Mouse (Mus musculus) spleen, adult 2 months (tissue): ENCODE measurements around the gene Tmem200b.

Experiments used
- CTCF ChIP-seq: fragments of 200-500 bp; IDR thresholded peaks from 2 replicates; pipeline ENCODE4 v1.5.1; 2011; ENCODE audit warnings: mild to moderate bottlenecking, inconsistent platforms; ENCODE audit not compliant: insufficient read depth, insufficient read length, insufficient replicate concordance; ENCODE audit errors: extremely low read depth
- POLR2A ChIP-seq: fragments of 200-500 bp; IDR thresholded peaks from 2 replicates; pipeline ENCODE4 v1.6.1; 2011; ENCODE audit warnings: low read depth, low read length, inconsistent platforms

DNA sequence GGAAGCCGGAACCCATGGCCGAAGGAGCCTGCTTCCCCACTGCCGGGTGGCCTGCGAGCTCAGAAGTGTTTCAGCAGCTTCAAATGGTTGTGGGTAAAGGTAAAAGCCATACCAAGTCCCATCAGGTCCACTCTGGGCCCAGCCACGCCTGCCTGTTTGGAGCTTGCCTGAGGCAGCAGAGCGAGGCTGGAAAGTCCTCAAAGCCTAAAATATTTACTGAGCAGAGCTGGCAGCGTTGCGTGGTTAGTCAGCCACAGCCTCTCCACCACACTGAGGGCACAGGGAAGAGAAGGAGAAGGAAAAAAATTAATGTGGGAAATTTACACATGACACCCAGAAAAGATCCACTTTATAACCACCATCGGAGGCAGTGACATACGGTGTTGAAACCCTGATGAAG, 8.0 kb upstream of the Tmem200b start:
- TF ChIP-seq CTCF = no peak
- no peak for TF ChIP-seq POLR2A
